Mouse (Mus musculus): ENCODE measurements around the gene Camta1. TPM values are rescaled to one million over a fixed set of nuclear protein-coding genes. Genes with fewer than 3 reads are reported as not detected.

Gene Camta1
- total RNA-seq, 2 experiments from 2014 or later: 40.1 to 77.9 TPM

DNA sequence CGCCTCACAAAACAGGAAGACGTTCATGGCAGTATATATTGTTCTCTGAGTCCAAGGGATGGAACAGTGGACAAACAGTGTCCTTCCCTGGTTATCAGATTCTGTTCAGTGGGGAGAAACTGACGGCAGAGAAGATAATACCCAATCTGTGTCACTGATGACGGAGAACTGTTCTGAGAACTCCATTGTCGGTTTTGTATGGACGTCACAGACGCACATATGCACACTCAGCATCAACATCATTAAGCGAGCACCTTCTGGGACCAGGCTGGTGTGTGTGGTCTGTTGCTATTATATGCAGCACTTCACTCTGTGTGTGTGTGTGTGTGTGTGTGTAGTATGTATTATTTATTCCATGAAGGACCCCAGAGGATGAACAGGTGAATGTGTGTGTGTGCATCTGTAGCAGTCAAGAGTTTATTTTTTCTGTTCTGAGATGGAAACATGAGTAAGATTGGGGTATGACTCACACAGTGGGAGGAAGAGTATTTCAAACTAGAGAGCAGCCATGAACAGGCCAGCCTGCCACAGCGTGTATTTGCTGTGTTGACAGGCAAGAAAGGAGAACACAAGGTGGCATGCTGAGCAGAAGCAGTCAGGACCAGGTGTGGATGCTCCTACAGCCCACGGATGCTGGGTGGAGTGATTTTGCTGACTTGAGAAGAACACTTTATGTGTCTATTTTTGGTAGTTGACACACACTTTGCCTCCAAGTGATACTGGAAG is 946.3 kb downstream of the Camta1 start:
- ATAC-seq (replicated peaks; ENCODE audit: poor library complexity): no peak

DNA sequence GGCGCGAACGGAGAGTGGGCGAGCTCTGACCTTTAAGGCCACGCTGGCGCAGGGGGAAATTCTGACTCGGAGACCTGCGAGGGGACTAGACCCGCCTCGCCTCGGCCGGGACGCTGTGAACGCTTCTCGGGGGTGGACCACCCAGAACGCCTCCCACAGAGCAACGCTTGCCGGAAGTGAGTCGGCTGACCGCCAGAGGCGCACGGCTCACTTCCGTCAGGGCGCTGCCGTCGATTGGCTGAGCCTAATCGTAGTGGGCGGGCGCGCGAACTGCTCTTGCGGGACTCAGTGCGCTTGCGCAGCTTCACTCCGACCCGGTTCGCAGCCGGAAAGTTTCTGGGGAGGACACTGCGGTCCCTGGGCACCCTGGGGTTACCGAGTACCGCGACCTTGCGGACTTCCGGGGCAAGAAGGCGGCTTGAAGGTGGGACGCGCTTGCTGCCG is 947.4 kb downstream of the Camta1 start, which contains the start of the genes Park7 and Tnfrsf9:
Gene Park7, minus strand, starts transcription at position 148 of the 444 bp plus-strand sequence.
Gene Tnfrsf9, plus strand, starts transcription at position 273 of the 444 bp plus-strand sequence.
- peak; percentile 78 for ATAC-seq (replicated peaks; ENCODE audit: poor library complexity)

GRCm38 (mm10) chr4:150913743-150914142 is 947.9 kb downstream of the Camta1 start:
- no peak for ATAC-seq (replicated peaks; ENCODE audit: poor library complexity)

DNA sequence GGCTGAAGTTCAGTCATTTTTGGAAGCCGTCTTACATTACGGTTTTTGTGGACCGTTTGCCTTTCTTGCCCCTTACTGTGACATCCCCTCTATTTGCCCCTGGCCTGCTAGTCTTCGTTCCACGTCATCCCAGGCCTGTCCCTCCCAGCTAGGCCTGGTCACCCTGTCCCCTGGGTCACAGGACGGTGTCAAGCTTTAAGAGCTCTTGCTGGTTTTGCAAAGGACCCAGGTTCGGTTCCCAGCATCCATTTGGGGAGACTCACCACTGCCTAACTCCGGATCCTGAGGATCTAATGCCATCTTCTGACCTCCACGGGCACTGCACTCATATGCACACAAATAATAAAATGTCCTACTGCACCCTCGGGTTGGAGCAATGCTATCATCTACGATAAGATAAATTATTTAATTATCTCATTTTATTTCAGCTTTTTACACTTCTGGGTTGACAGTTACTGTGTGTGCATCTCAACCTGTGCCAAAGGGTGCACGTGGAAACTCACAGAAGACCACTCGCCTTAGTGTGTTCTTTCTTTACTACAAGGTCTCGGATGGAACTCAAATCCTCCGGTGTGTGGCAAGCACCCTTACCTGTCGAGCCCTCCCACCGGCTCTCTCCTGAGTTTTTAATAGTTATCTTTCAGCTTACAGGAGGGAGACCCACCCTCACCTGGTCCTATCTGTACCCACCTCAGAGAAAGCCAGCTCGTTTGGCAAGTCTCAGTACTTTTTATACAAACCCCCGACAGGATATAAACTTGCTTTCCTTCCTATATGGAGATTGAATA is 951.3 kb downstream of the Camta1 start:
- ATAC-seq (replicated peaks; ENCODE audit: poor library complexity): no peak

GRCm38 (mm10) chr4:150909451-150910156 is 952.1 kb downstream of the Camta1 start:
- peak; percentile 62 for ATAC-seq (replicated peaks; ENCODE audit: poor library complexity)

DNA sequence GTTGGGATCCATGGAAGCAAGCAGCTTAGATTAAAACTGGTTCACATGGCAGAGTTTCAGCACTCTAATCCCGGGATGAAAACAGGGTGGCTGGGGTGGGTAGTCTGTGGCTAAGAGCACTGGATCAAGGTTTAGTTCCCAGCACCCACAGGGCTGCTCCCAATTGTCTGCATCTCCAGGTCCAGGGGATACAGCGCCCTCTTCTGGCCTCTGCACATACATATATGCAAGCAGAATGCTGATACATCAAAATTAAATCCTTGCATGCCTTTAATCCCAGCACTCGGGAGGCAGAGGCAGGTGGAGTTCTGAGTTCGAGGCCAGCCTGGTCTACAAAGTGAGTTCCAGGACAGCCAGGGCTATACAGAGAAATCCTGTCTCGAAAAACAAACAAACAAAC is 953.2 kb downstream of the Camta1 start:
- ATAC-seq (replicated peaks; ENCODE audit: poor library complexity): 0 out of 2 replicates have a peak, but pooled peaks have one; percentile 18

DNA sequence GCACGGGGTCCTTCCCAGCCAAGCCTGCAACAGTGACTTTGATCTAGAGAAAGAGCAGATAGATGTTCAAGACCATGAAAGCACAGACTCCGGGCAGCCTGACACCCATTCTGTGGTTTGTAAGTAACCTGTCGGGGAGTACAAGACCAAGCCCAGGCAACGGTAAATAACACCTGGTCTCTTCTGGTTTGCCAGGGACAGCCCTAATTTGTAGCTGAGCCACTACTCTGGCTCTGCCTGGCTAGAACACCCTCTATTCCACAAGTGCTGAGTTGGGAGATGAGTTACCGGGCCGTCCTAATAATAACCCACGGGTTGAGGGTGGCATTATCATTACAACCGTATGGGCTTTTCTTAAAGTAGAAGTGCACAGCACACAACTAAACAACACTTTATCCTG is 954.6 kb downstream of the Camta1 start:
- no peak for ATAC-seq (replicated peaks; ENCODE audit: poor library complexity)

GRCm38 (mm10) chr4:150903091-150903742 is 958.5 kb downstream of the Camta1 start:
- no peak for ATAC-seq (replicated peaks; ENCODE audit: poor library complexity)

DNA sequence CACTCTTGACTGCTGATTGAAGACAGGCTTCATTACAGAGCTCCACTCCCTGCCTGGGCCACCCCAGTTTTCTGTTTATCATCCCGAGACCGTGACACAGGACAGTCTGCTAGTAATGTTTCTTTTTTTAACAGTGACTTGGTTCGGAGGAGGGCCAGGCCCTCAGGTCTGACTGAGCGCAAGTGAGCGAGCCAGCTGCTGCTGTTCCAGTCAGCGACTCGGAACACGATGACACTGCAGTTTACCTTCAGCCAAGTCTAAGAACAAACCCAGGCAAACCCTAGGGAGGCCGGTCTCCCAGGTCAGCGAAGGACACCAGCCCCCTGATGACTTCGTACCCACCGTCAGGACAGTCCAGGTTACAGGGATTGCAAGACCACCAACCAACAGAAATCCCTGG is 959.6 kb downstream of the Camta1 start:
- no peak for ATAC-seq (replicated peaks; ENCODE audit: poor library complexity)

GRCm38 (mm10) chr4:150901651-150902050 is 960.0 kb downstream of the Camta1 start:
- peak; percentile 84 for ATAC-seq (replicated peaks; ENCODE audit: poor library complexity)

DNA sequence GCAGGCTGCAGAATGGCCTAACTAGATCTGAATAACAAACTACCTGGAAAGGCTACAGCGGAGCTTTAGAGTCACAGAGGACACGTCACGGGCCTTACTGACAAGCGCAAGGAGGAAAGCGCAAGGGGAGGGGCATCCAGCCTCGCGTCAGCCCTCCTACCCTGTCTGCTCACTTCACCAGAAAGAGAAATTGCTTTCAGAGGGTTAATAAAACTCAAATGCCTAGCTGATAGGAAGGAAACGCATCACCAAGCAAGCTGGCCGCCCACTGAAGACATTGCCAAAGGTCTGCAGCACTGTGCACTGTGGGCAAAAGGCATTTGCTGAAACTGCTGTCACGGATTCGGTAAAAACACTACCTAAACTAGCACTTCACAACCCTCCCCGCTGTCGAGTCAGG is 961.2 kb downstream of the Camta1 start:
- ATAC-seq (replicated peaks; ENCODE audit: poor library complexity): no peak

DNA sequence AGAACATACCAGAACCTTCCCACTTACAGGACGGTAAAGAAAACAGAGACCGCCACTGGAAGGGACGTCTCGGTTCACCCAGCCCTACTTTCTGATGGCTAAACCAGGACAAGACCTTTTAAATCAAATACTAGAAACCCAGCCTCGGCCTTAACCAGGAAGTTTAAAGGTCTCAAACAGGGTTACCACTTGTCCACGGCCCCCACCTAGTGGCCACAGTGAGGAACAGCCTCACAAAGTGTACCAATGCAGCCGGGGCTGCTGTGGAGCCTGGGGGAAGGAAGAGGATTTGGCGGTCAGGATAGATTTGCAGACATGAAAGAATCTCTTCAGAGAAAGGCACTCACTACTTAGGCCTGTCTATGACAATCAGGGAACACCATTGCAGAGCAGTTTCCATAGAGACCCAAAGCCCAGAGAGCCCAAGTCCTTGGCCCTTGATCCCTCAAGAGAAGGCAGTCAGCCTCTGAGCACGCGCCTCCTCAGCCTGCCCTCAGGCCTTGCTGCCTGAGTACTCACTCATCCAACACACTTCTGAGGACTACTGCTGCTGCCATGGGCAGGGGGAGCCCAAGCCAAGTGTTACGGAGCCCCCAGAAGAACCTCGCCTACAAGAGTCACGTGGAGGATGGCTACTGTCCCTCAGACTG is 962.8 kb downstream of the Camta1 start:
- ATAC-seq (replicated peaks; ENCODE audit: poor library complexity): peak; percentile 85

DNA sequence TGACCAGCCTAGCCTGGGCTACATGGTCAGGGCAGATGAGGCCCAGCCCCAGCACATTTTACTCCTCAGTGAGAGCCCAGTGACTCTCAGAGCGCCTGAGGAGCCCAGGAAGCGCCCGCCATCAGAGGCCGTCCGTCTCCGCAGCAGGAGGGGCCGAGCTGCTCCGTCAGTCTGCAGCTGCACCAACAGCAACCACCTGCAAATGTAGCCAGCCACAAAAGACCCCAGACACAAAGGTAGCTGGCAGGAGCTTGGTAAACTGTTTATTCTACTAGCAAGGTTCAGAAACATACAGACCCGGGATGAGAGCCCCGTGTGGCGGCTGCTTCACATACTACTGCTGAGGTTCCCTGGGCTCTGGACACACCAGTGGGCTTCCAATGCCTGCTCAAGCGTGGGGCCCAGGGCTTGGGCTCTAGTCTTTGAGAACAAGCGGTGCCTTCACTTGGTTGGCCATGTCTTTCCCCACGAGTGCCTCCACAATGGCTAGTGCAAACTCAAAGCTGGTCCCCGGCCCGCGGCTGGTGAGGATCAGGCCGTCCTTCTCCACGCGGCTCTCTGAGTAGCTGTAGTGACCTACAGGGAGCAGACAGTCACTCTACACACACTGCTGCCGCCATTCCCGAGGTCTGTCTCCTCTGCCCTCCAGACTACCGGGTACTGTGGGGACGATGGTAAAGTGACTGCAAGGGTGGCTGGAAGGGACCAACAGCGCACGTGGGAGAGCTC is 964.6 kb downstream of the Camta1 start:
- ATAC-seq (replicated peaks; ENCODE audit: poor library complexity): no peak

GRCm38 (mm10) chr4:150894718-150895501 is 966.8 kb downstream of the Camta1 start:
- no peak for ATAC-seq (replicated peaks; ENCODE audit: poor library complexity)

DNA sequence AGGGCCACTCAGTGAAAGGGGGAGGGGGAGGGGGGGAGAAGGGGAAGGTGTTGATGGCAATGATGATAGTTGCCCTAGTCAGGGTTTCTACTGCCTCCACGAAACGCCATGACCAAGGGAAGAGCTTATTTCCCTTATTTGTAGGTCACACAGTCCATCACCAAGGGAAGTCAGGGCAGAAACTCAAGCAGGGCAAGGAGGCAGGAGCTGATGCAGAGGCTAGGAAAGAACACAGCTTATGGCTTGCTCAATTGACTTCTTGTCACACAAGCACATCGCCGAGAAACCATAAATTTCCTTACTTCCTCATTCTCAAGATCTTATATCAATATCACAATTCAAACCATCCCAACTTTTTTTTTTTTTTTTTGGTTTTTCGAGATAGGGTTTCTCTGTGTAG is 970.4 kb downstream of the Camta1 start:
- peak; percentile 77 for ATAC-seq (replicated peaks; ENCODE audit: poor library complexity)

- no peak for ATAC-seq (replicated peaks; ENCODE audit: poor library complexity)
Observed at GRCm38 (mm10) chr4:150889955-150890315, 971.7 kb downstream of the Camta1 start.

DNA sequence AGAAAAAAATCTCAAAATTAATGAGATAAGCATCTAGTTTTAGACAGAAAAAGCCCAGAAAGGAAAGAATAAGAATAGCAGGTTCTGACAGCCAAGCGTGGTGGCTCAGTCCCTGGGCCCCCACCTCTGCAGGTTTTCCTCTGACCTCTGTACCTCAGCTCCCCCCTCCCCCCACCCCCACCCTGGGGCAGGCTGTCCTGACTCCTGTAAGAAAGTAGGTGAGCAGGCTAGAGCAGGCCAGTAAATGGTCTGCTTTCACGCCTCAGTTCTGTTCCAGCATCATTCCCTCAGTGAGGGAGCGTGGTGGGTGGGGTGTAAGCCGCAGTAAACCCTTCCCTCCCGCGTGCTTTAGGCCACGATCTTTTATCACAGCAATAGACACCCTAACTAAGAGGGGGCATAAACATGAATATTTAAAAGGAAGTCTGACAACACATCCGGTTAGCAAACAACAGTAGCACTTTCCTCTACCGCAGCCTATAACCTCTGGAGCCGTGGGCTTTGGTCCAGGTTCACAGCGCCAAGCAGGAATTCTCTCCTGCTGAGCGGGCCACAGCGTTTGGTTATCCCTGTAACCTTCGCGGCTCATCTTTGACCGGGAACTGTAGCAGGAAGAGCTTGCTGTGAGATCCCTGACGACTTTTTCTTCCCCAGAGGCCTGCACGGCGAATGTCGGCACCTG is 972.3 kb downstream of the Camta1 start:
- no peak for ATAC-seq (replicated peaks; ENCODE audit: poor library complexity)

GRCm38 (mm10) chr4:150888492-150888891 is 973.2 kb downstream of the Camta1 start:
- ATAC-seq (replicated peaks; ENCODE audit: poor library complexity): no peak

Measured in megakaryocyte progenitor cell, adult 5-6 weeks (primary cell).